Mouse (Mus musculus) right cerebral cortex, adult 18-20 months (tissue): ENCODE measurements around the gene Usp10.

Source experiments
- DNase-seq: peaks from one replicate; pipeline ENCODE4 v3.0.0; 2022; ENCODE audit warnings: mixed read lengths

Usp10 gene

DNA sequence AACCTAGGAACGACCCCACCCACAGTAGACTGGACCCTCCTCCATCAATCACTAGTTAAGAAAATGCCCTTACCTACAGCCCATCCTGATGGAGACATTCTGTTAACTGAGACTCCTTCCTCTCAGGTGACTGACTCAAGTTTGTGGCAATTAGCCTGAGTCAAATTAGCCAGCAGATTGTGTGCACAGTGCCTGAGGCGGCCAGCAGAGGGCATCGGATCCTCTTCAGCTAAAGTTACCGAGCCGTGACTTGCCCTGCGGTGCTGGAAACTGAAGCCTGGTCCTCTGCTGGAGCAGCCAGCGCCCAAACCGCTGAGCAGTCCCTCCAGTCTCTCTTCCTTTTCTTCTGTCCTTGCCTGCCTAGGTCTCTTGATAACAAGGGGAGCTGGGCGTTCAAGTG is 57.3 kb downstream of the Usp10 start:
- no peak for DNase-seq

DNA sequence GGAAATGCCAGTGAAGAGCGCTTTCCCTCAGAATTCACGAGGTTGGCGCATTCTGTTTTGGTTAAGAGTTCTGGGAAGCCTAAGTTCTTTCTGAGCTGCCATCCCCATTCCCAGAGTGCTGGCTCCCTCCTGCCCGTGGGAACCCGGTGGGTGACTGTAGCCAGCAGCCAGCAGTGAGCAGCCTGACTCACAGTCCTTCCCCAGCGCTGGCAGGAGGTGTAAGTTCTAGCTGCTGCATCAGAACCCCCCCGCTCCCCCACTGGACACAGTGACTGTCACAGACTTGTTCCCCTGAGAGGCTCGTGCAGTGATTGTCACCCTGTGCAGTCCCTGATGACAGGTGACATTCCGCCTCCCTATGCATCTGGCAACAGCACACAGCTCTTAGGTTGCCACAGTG is 60.0 kb downstream of the Usp10 start:
- DNase-seq = peak; percentile 73

DNA sequence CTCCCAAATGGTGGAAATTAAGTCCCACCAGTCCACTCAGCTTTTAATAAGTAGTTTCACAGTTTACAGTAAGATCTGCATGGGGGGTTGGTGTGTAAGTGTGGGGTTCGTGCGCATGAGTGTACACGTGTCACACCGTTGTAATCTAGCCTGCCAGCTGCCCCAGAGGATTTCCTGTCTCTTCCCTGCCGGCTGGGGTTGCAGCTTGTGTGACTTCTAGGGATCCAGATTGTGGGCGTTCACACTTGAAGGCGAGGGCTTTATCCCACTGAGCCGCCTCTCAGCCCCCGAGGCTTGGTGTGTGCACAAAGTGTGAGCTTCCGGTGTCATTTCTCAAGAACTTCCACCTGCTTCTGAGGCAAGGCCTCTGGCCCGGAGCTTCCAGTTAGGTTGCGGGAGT is 62.4 kb downstream of the Usp10 start:
- no peak for DNase-seq

DNA sequence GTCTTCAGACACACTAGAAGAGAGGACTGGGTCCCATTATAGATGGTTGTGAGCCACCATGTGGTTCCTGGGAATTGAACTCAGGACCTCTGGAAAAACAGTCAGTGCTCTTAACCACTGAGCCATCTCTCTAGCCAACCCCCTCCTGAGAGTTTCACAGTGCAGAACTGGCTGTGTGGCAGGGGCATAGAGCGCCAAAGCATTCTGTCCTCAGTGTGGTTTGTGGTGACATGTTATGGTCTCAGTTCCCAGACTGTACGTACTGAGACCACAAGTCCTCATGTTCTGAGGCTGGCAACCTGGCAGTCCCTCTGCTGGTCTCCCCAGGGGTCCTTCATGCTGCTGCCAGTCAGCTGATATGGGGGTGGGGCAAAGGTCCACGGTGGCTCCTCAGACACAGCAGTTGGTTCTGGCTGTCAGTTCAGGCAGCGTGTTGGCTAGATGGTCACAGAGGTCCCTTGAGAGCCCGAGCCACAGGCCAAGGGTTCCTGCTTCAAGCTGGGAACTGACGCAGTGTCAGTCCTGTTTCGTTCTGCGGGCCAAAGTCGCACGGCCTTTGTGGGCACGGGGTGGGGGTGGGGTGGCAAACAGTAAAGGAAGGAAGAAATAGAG is 68.7 kb downstream of the Usp10 start:
- no peak for DNase-seq

DNA sequence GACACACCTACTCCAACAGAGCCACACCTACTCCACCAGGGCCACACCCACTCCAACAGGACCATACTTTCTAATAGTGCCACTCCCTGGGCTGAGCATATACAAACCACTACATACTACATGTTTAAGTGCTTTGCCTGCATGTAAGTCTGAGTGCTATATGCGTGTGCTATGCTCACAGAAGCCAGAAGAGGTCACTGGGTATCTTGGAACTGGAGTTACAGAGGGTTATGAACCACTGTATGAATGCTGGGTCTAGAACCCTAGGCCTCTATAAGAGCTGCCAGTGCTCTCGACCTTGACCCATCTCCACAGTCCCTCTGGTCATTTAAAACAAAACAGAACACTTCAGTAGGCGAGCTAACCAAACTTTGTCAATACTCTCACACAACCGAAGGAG is 71.1 kb downstream of the Usp10 start:
- DNase-seq = no peak

DNA sequence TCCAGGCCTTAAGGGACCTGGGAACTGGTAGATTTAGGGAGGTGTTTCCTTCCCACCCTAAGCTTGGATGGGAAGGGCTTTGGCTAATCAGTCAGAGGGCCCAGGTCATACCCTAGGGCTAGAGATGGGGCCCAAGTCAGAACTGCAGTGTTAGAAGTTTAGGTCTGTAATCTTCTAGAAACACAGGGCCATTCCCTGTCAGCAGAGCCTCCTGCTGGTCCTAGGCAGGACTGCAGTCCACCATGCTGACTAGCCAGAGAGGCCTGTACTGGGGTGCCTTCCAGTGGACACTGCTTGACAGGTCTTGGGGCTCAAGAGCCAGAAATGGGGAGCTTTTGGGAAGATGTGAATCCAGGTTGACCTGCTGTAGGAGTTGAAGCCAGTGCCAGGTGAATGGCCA is 73.9 kb downstream of the Usp10 start:
- DNase-seq = no peak

DNA sequence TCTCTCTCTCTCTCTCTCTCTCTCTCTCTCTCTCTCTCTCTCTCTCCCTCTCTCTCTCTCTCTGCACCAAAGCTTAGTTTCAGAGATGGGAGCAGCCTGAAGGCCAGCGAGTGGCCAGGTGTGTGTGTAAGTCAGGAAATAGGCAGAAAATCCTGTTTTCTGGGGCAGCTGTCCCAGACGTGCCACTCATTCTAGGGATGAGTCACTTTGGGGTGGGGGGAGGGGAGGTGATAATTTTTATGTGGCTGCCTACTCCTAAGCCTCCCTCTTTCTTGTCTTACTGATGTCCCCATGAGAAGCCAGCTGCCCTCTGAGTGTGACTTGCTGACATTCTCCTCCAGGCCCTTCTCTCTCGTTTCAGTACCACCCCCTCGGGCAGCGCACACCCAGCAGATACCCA is 76.0 kb downstream of the Usp10 start:
- no peak for DNase-seq

DNA sequence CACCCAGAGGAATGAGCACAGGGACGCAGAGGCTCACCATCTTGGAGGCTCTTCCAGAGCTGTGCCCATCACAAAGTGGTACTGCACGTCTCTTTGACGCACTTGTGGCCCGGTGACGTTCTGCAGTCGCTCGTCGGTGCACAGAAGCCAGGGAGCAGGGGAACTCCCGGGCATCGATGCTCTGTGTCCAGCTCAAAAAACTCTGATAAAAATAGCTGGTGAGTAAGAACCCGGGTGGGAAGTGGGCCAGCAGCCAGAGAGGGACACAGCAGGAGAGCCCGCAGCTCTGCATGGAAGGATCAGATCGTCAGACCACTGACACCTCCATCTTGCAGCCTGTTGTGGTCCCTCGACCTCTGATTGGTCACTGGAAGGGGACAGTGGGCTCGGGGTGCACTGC is 77.9 kb downstream of the Usp10 start:
- no peak for DNase-seq

DNA sequence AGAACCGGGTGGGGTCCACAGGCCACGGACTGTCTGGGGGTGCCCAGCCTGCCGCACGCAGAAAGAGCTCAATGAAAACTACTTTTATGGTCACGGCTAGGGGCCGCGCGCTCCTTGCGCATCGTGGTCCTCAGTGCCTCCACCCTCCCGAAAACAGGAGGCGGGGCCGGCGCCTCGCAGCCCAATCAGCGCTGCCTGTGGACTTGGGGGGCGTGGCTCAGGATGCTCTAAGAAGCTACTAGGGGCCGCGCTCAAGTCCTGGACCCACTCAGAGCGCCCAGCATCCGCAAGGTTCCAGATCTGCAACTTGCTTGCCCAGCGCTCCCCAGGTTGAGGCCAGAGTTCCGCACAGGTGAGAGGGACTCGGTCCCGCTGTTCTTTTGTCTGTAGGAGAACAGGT is 82.1 kb downstream of the Usp10 start, which contains the start of gene Crispld2:
Crispld2 (plus strand) TSS at position 190 of the 400 bp plus-strand sequence.
- peak; percentile 60 for DNase-seq

DNA sequence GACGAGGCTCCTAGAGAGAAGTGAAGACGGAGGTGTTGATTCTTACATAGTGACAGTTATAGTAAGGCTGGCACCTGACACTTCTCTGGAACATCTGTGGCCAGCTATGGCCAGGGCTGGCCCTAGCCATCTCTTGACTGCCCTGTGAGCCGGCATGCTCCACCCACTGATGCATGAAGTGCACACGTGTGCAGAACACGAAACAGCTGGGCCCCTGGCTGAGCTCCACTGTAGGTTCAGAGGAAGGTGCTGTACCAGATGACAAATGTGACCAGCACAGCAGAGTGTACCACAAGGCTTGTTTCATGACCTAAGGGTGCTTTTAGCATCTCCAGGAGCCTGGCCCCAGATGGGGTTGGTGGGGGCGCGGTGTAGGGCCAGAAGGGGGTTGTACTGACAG is 84.0 kb downstream of the Usp10 start:
- no peak for DNase-seq

DNA sequence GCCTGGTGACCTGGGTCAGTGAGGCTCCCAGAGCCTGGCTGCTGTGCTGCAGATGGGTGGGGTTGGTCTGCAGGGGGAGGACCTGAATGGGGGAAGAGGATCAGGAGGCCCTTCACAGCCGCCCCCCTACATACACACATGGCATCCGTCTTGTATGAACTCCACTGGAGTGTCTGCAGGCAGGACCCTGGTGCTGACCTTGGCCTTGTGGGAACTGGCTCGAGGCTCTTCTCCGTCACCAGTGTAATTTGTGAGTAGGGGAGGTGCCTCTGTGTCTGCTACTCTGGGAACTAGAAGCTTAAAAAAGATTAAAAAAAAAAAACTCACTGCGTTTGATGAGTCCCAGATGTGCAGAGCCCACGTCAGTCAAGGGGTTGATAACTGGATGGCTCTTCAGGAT is 84.4 kb downstream of the Usp10 start:
- DNase-seq = no peak

DNA sequence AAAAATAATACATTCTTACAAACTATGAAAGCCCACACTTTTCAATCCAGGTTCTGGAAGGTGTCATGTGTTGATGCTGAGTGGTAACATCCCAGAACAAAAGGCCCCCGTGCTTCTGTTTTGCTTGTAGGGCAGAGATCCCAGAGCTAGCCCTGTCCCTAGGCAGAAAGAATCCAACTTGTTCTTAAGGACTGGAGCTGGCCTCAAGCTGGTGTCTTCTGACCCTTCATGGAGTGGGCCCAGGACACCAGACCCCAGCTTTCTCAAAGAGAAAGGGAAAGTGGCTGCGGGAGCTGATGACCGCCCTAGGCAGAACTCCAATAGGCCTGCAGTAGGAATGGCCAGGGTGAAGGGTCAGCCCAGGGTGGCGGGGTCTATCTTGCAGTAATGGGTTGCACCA is 87.1 kb downstream of the Usp10 start:
- no peak for DNase-seq

DNA sequence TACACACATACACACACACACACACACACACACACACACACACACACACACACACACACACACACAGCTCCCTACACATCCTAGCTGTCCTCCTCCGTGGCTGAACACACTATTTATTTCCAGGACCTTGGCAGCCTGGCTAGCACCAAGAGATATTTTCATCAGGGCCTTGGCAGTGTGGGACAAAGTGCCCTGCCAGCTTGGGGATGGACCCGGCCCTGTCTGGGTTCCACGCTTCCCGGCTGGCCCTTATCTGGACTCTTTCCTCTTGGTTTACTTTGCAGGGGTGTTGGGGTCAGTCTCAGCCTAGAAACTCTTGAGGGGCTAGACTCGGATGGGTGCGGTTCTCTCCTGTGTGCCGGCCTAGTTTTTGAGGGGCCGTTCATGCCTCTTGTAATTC is 90.3 kb downstream of the Usp10 start:
- DNase-seq = no peak

DNA sequence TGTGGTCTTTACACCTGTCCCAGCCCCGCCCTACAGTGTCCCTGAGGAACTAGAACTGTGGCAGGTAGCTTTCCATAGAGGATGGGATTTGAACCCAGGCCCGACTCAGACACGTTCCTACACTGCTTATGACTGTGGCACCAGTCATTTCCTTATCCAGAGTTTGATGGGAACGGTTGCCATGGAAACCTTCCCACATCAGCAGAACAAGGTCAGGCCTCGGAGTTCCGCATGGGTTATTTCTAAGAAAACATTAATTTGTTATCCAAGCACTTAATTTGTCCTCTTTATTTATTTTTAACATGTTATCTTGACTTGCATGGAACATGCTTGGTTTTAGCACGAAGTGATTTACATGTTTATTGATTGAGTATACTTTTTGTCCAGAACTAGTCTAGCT is 91.6 kb downstream of the Usp10 start:
- DNase-seq = no peak

DNA sequence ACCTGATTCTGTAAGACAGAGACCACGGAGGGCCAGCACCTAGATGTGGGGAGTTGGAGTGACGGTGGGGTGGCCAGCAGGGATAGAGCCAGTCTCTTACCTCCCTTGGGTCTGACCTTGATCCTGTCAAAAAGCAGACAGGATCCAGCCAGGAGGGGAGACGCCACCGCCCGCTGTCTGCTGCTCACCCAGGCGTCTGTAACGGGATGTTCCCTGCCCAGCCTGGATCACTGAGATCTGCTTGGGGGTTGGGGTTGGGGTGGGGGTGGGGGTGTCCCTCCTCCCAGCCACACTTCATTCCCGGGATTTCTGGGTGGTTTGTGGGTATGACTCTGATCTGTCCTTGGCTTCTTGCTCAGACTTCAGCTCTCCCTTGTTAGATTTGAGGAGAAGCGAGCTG is 92.2 kb downstream of the Usp10 start:
- no peak for DNase-seq

DNA sequence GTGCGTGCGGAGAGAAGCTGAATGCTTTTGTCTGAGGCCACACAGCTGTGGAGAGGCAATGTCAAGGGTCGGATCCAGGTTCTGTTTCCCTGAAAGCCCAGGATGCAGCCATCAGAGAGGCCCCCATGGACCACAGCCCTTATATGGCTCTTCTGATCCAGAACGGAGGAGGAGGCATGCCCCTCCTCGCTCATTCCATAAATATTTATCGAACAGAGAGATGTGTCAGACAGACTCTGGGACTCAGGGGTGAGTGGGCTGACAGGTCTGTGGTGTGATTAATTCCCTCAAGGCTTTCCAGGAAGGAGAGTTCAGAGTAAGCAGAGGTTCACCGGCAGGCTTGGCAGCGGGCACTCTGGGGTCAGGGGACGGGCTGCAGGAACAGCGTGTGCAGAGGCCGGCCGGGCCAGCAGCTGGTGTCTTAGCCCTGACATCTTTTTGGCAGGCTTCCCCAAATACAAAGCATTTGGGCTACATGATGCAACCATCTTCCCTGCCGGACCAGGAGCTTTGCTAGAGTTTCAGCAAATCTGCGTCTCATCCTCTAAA is 94.1 kb downstream of the Usp10 start:
- DNase-seq = no peak

DNA sequence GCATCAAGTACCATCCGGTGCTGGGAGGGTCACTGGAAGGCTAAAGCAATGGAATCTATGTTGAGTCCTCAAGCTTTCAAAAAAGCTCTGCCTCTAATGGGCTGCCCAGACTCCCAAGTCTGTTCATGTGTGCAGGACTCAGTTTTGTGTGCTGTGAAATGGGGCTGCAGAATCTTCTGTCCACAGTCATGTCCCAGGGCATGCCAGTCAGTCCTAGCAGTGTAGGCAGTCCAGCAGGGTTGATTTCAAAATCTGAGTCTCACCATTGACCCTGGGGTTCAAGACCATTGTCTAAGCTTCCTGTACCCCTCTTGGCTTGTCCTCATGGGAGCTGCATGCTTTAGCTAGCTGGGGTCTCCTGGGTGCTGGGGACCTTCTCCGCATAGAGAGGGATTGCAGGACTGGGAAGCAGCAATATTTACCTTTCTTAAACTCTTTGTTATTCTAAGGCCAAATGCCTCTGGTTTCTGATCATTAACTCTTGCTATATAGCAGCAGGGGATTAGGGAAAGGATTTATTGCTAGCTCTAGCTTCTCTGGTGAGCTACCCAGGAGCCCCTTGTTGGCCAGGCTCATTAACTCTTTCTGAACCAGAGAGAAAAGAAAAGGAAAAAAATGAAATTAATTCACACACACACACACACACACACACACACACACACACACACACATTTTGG is 94.7 kb downstream of the Usp10 start:
- DNase-seq = no peak

DNA sequence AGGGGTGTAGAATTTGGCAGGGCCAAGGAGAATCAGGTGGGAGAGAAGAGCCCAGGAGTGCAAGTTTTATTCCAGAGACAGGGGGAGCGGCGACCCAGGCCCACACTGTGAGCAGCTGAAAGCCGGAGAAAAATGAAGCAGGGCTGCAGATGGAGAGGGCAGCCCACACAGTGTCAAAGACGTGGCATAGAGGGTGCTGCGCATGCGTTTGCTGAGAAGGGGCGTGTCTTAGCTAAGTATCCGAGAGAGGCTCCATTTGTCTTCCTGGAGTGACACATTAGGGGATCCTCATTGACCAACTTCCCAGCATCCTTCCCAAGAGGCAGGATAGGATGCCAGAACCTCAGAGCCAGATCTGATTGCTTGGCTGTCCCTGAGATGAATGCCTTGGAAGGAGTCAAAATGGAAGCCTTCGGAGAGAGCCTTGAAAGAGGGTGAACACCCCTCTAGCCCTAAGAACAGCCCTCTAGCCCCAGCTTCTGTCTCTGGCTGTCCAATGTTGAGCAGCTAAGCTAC is 96.5 kb downstream of the Usp10 start:
- DNase-seq = no peak
